Mouse (Mus musculus) heart, embryonic 15.5 days (tissue): Measurements from ENCODE around the gene Cox20. TPM values are rescaled to one million over a fixed set of nuclear protein-coding genes. Genes with fewer than 3 reads are reported as not detected.
"Not testable (repeated sequence)": the region's sequence is repeated elsewhere in the genome, so short reads cannot be mapped to it uniquely, and the experiment has no call there.

Source experiments
- ATAC-seq: fragments of 200-750 bp; cut with Nextera tagmentation; replicated peaks from 2 replicates; pipeline ENCODE4 v1.8.0; 2017; ENCODE audit warnings: low read depth, moderate TSS enrichment; ENCODE audit not compliant: insufficient number of reproducible peaks, insufficient read depth, low FRiP score
- H3K27ac ChIP-seq: fragments of 300-500 bp; sonication (generic); 2 replicates; pipeline ENCODE4 v1.5.1; 2015; ENCODE audit warnings: mild to moderate bottlenecking, inconsistent platforms
- H3K27me3 ChIP-seq: fragments of 300-500 bp; sonication (generic); 2 replicates; pipeline ENCODE4 v1.6.1; 2015; ENCODE audit warnings: inconsistent platforms
- H3K36me3 ChIP-seq: fragments of 300-500 bp; sonication (generic); 2 replicates; pipeline ENCODE4 v1.6.1; 2015; ENCODE audit warnings: mild to moderate bottlenecking, inconsistent platforms
- H3K4me1 ChIP-seq: fragments of 300-500 bp; sonication (generic); replicated peaks from 2 replicates; pipeline ENCODE4 v1.6.1; 2015; ENCODE audit warnings: inconsistent platforms
- H3K4me2 ChIP-seq: fragments of 300-500 bp; sonication (generic); 2 replicates; pipeline ENCODE4 v1.6.1; 2015; ENCODE audit warnings: inconsistent platforms, mild to moderate bottlenecking, moderate library complexity
- H3K4me3 ChIP-seq: fragments of 300-500 bp; sonication (generic); 2 replicates; pipeline ENCODE4 v1.5.1; 2015; ENCODE audit warnings: mild to moderate bottlenecking, inconsistent platforms
- H3K9ac ChIP-seq: fragments of 300-500 bp; sonication (generic); 2 replicates; pipeline ENCODE4 v1.6.1; 2015; ENCODE audit warnings: mild to moderate bottlenecking, inconsistent platforms
- H3K9me3 ChIP-seq: fragments of 300-500 bp; sonication (generic); replicated peaks from 2 replicates; pipeline ENCODE4 v1.6.1; 2016; ENCODE audit warnings: inconsistent platforms
- WGBS: fragments of 180-500 bp; shearing (Covaris S2); methylation state at CpG from one replicate; pipeline ENCODE4 v1.1.7; 2015; ENCODE audit warnings: mixed read lengths; 5-methylcytosine and 5-hydroxymethylcytosine counted together
- polyA plus RNA-seq: library from polyadenylated mRNA; unstranded; fragments of >200 nt; fragmentation: Nextera tagmentation; extraction: Ambion mirVana; gene quantifications from 2 replicates; pipeline ENCODE4 v1.2.1, GENCODE M21; 2015

Gene Cox20
- polyA plus RNA-seq, result 202 and 343 TPM in 2 replicates

GRCm38 (mm10) chr1:178318389-178319184, at the start of gene Cox20:
Gene Cox20, plus strand, starts transcription at chr1:178319130.
- peak within 1 kb of the TSS; percentile 64 for H3K4me2 ChIP-seq
- peak within 1 kb of the TSS; percentile 100 for H3K27ac ChIP-seq
- H3K9me3 ChIP-seq, result no peaks in the 10 kb centered on the region
- H3K4me3 ChIP-seq, result peak within 1 kb of the TSS; percentile 81
- peaks cover 23% of the 10 kb centered on the region for H3K36me3 ChIP-seq
- no peaks in the 10 kb centered on the region for H3K27me3 ChIP-seq
- under 1% methylated on average over 83 of the region's 83 CpGs for WGBS
- H3K9ac ChIP-seq, result peak within 1 kb of the TSS; percentile 83
- ATAC-seq, result peak; percentile 93
- H3K4me1 ChIP-seq, result peaks cover 27% of the 10 kb centered on the region

- Histone ChIP-seq H3K27me3 (no peaks in the 10 kb centered on the region), H3K27ac (no peak overlapping the region), H3K4me3 (no peak overlapping the region), H3K36me3 (no peaks in the 10 kb centered on the region), H3K9me3 (no peaks in the 10 kb centered on the region), H3K9ac (no peak overlapping the region), H3K4me2 (no peak overlapping the region), H3K4me1 (peaks cover 4% of the 10 kb centered on the region; the same call in 1 of the 2 replicates)
- WGBS, result 77% methylated on average over 6 of the region's 6 CpGs
- ATAC-seq, result no peak
Observed at GRCm38 (mm10) chr1:178270635-178271034, 48.3 kb upstream of the Cox20 start.

- Histone ChIP-seq H3K27me3 (no peaks in the 10 kb centered on the region), H3K9me3 (no peaks in the 10 kb centered on the region), H3K4me1 (peaks cover 7% of the 10 kb centered on the region; the same call in 1 of the 2 replicates), H3K36me3 (no peaks in the 10 kb centered on the region), H3K9ac (no peak overlapping the region), H3K27ac (no peak overlapping the region), H3K4me2 (peak overlapping the region; percentile 87), H3K4me3 (peak overlapping the region; percentile 70)
- 36% methylated on average over 9 of the region's 9 CpGs for WGBS
- ATAC-seq, result no peak
Observed at GRCm38 (mm10) chr1:178275174-178275730, 43.7 kb upstream of the Cox20 start.

- Histone ChIP-seq H3K4me3 (peak overlapping the region; percentile 70), H3K9ac (peak overlapping the region; percentile 76), H3K36me3 (no peaks in the 10 kb centered on the region), H3K27ac (peak overlapping the region; percentile 67; the same call in 1 of the 2 replicates), H3K27me3 (no peaks in the 10 kb centered on the region), H3K4me1 (peaks cover 7% of the 10 kb centered on the region; the same call in 1 of the 2 replicates), H3K4me2 (peak overlapping the region; percentile 87), H3K9me3 (no peaks in the 10 kb centered on the region)
- no peak for ATAC-seq
- WGBS, result 6% methylated on average over 11 of the region's 11 CpGs
Observed at GRCm38 (mm10) chr1:178275738-178276053, 43.2 kb upstream of the Cox20 start.

GRCm38 (mm10) chr1:178276054-178276911, 42.6 kb upstream of the Cox20 start:
- peak overlapping the region; percentile 76 for H3K9ac ChIP-seq
- H3K9me3 ChIP-seq, result no peaks in the 10 kb centered on the region
- peak overlapping the region; percentile 67 for H3K27ac ChIP-seq
- under 1% methylated on average over 85 of the region's 87 CpGs for WGBS
- peak overlapping the region; percentile 70 for H3K4me3 ChIP-seq
- peak; percentile 81 for ATAC-seq
- no peaks in the 10 kb centered on the region for H3K36me3 ChIP-seq
- peaks cover 7% of the 10 kb centered on the region; the same call in 1 of the 2 replicates for H3K4me1 ChIP-seq
- peak overlapping the region; percentile 87 for H3K4me2 ChIP-seq
- no peaks in the 10 kb centered on the region for H3K27me3 ChIP-seq

GRCm38 (mm10) chr1:178283314-178283713, 35.6 kb upstream of the Cox20 start:
- H3K9me3 ChIP-seq, H3K4me2 ChIP-seq, H3K9ac ChIP-seq, H3K36me3 ChIP-seq, H3K4me1 ChIP-seq, H3K27ac ChIP-seq, ATAC-seq, H3K27me3 ChIP-seq, H3K4me3 ChIP-seq: not testable (repeated sequence)
- 81% methylated on average over 3 of the region's 3 CpGs for WGBS

GRCm38 (mm10) chr1:178283946-178284720, 34.8 kb upstream of the Cox20 start:
- no peaks in the 10 kb centered on the region for H3K27me3 ChIP-seq
- no peaks in the 10 kb centered on the region for H3K9me3 ChIP-seq
- H3K36me3 ChIP-seq, result no peaks in the 10 kb centered on the region
- ATAC-seq, result no peak
- H3K4me1 ChIP-seq, result no peaks in the 10 kb centered on the region
- H3K4me2 ChIP-seq, result no peak overlapping the region
- H3K9ac ChIP-seq, result no peak overlapping the region
- H3K27ac ChIP-seq, result no peak overlapping the region
- no peak overlapping the region for H3K4me3 ChIP-seq
- WGBS, result 75% methylated on average over 2 of the region's 2 CpGs

- Histone ChIP-seq H3K4me2 (no peak overlapping the region), H3K4me1 (no peaks in the 10 kb centered on the region), H3K27ac (no peak overlapping the region), H3K4me3 (no peak overlapping the region), H3K9me3 (no peaks in the 10 kb centered on the region), H3K27me3 (no peaks in the 10 kb centered on the region), H3K36me3 (no peaks in the 10 kb centered on the region), H3K9ac (no peak overlapping the region)
- WGBS, result 57% methylated on average over 8 of the region's 8 CpGs
- no peak for ATAC-seq
Observed at GRCm38 (mm10) chr1:178287601-178288176, 31.2 kb upstream of the Cox20 start.

- Histone ChIP-seq H3K4me2 (no peak overlapping the region), H3K36me3 (no peaks in the 10 kb centered on the region), H3K9me3 (no peaks in the 10 kb centered on the region), H3K4me3 (no peak overlapping the region), H3K9ac (no peak overlapping the region), H3K4me1 (no peaks in the 10 kb centered on the region), H3K27ac (no peak overlapping the region), H3K27me3 (no peaks in the 10 kb centered on the region)
- no peak for ATAC-seq
- 75% methylated on average over 3 of the region's 3 CpGs for WGBS
Observed at GRCm38 (mm10) chr1:178291716-178292115, 27.2 kb upstream of the Cox20 start.

- H3K9me3 ChIP-seq, result no peaks in the 10 kb centered on the region
- no peaks in the 10 kb centered on the region for H3K4me1 ChIP-seq
- H3K27ac ChIP-seq, result no peak overlapping the region
- H3K36me3 ChIP-seq, result no peaks in the 10 kb centered on the region
- no peak overlapping the region for H3K4me3 ChIP-seq
- no peak overlapping the region for H3K4me2 ChIP-seq
- H3K27me3 ChIP-seq, result no peaks in the 10 kb centered on the region
- no peak for ATAC-seq
- WGBS, result 81% methylated on average over 1 of the region's 1 CpGs
- no peak overlapping the region for H3K9ac ChIP-seq
Observed at GRCm38 (mm10) chr1:178294051-178294450, 24.9 kb upstream of the Cox20 start.
